10 mouse cellular contexts compared by ENCODE assay signal in genomic region chr15:77750461-77750860, GRCm38 (mm10). TPM values are rescaled to one million over a fixed set of nuclear protein-coding genes. Genes with fewer than 3 reads are reported as not detected.
DNase-seq lines count a peak whose midpoint lies in the region; ATAC-seq and TF ChIP-seq lines count a peak whose summit lies in the region.
"Had no signal": no experiment of that assay in that cellular context is flagged by ENCODE, and none has a peak within 500 bp of the region (broad histone marks: within the 10 kb centered on the region; RNA-seq: fewer than 3 reads in every experiment).

No protein-coding gene starts in this region.

- no peak overlapping the region for H3K4me3 ChIP-seq in gastrocnemius, adult 2 months
- no peak overlapping the region for H3K4me3 ChIP-seq in forebrain, embryonic 13.5 days
- H3K4me3 ChIP-seq: embryonic facial prominence, embryonic 15.5 days had no signal

- H3K27me3 ChIP-seq in forebrain, embryonic 13.5 days = no peaks in the 10 kb centered on the region
- H3K27me3 ChIP-seq: embryonic facial prominence, embryonic 15.5 days had no signal

- WGBS in forebrain, embryonic 13.5 days = 50% methylated on average over 1 of the region's 1 CpGs

- no peak overlapping the region for H3K9ac ChIP-seq in forebrain, embryonic 13.5 days
- H3K9ac ChIP-seq: embryonic facial prominence, embryonic 15.5 days had no signal

- TF ChIP-seq CTCF in gastrocnemius, adult 2 months (IDR thresholded peaks at IDR 0.05) = peak; percentile 72

- no peaks in the 10 kb centered on the region for H3K9me3 ChIP-seq in forebrain, embryonic 13.5 days (replicated peaks)
- H3K9me3 ChIP-seq: embryonic facial prominence, embryonic 15.5 days had no signal

- no peaks in the 10 kb centered on the region for H3K36me3 ChIP-seq in forebrain, embryonic 13.5 days (ENCODE audit: poor library complexity, severe bottlenecking)
- H3K36me3 ChIP-seq: embryonic facial prominence, embryonic 15.5 days had no signal

- H3K27ac ChIP-seq in gastrocnemius, adult 2 months = no peak overlapping the region
- H3K27ac ChIP-seq in forebrain, embryonic 13.5 days = no peak overlapping the region
- H3K27ac ChIP-seq: embryonic facial prominence, embryonic 15.5 days had no signal

- no peaks in the 10 kb centered on the region for H3K4me1 ChIP-seq in forebrain, embryonic 13.5 days
- H3K4me1 ChIP-seq: embryonic facial prominence, embryonic 15.5 days had no signal

- no peak overlapping the region for H3K4me2 ChIP-seq in forebrain, embryonic 13.5 days
- H3K4me2 ChIP-seq: embryonic facial prominence, embryonic 15.5 days had no signal

- intact Hi-C loops in gastrocnemius, adult 2 months (cut with DNase I) = no loop called here
- intact Hi-C loops in gastrocnemius, postnatal 14 days (cut with DNase I; ENCODE audit: low total_unique reads) = no loop called here

- peak; percentile 77 for ATAC-seq in megakaryocyte progenitor cell, adult 5-6 weeks (replicated peaks; ENCODE audit: poor library complexity)
- no peak for ATAC-seq in forebrain, embryonic 13.5 days

- DNase-seq in gastrocnemius, adult 2 months = no peak
- DNase-seq in gastrocnemius, postnatal 14 days = no peak
- DNase-seq in 3134 (ENCODE audit: extremely low read depth, insufficient read length, low spot score) = peak; percentile 37
- peak; percentile 72 for DNase-seq in ES-CJ7 (ENCODE audit: low read depth, low spot score)
- DNase-seq in embryo, embryonic 11.5 days (ENCODE audit: low read depth, low spot score) = peak; percentile 14
- no peak for DNase-seq in gastrocnemius, adult 8-10 months (ENCODE audit: low spot score in 2 of 2)

RNA-seq across cellular contexts. Expression of gene Apol8, which starts 6.3 kb away (rescaled TPM):
- under 1 TPM; 0.08 to 0.31 TPM for total RNA-seq in gastrocnemius, adult 2 months (2021)
- total RNA-seq in gastrocnemius, postnatal 14 days (2021) = not detected
- 0.05 and 1.8 TPM in 2 replicates for total RNA-seq in megakaryocyte progenitor cell, adult 5-6 weeks (2015)
- total RNA-seq in megakaryocyte progenitor cell, adult 5-6 weeks (2017) = 0.14 and 0.50 TPM in 2 replicates
- total RNA-seq in gastrocnemius, adult 8-10 months (2022) = under 1 TPM in 2 of 4 experiments, not detected in 2; 0.63 to 0.86 TPM
- 0.08 TPM in 1 of 2 replicates, not detected in the other for polyA plus RNA-seq in forebrain, embryonic 13.5 days (2015; fragmentation: Nextera tagmentation; extraction: Ambion mirVana)

RNA-seq across cellular contexts. Expression of gene Apol9b, which starts 21.6 kb away (rescaled TPM):
- not detected for total RNA-seq in gastrocnemius, adult 2 months (2021)
- total RNA-seq in gastrocnemius, postnatal 14 days (2021) = not detected
- total RNA-seq in megakaryocyte progenitor cell, adult 5-6 weeks (2015) = not detected in 2 replicates
- not detected in 2 replicates for total RNA-seq in megakaryocyte progenitor cell, adult 5-6 weeks (2017)
- total RNA-seq in gastrocnemius, adult 8-10 months (2022) = not detected
- polyA plus RNA-seq in forebrain, embryonic 13.5 days (2015; fragmentation: Nextera tagmentation; extraction: Ambion mirVana) = not detected in 2 replicates
- polyA plus RNA-seq: liver, embryonic 16.5 days had no signal

RNA-seq across cellular contexts. Expression of gene Apol7e, which starts 51.8 kb away (rescaled TPM):
- total RNA-seq in gastrocnemius, adult 2 months (2021) = not detected
- under 1 TPM; 0.29 to 0.82 TPM for total RNA-seq in gastrocnemius, postnatal 14 days (2021)
- 0.94 TPM in 1 of 2 replicates, not detected in the other for total RNA-seq in megakaryocyte progenitor cell, adult 5-6 weeks (2015)
- total RNA-seq in megakaryocyte progenitor cell, adult 5-6 weeks (2017) = 0.07 TPM in 1 of 2 replicates, not detected in the other
- total RNA-seq in gastrocnemius, adult 8-10 months (2022) = not detected
- polyA plus RNA-seq in forebrain, embryonic 13.5 days (2015; fragmentation: Nextera tagmentation; extraction: Ambion mirVana) = not detected in 2 replicates
- polyA plus RNA-seq: embryonic facial prominence, embryonic 15.5 days; liver, embryonic 16.5 days had no signal

Comparison
In these comparisons a context has a peak if more than half of its experiments do, and no peak if none do; other contexts are left out.
1. DNase-seq: peak in 3134 (single experiment), ES-CJ7 (single experiment) and embryo, embryonic 11.5 days (single experiment); none in gastrocnemius, adult 2 months (single experiment), gastrocnemius, postnatal 14 days (single experiment) and gastrocnemius, adult 8-10 months (0 of 2).